Mouse (Mus musculus) lung, postnatal 0 days (tissue): ENCODE measurements around the gene Pitpnc1.

Experiments used
- CTCF ChIP-seq: IDR thresholded peaks from 2 replicates; pipeline ENCODE4 v1.5.1; 2016; ENCODE audit warnings: antibody characterized with exemption, mild to moderate bottlenecking
- EP300 ChIP-seq: IDR thresholded peaks from 2 replicates; pipeline ENCODE4 v1.6.1; 2016; ENCODE audit warnings: antibody characterized with exemption, mild to moderate bottlenecking, control low read depth

DNA sequence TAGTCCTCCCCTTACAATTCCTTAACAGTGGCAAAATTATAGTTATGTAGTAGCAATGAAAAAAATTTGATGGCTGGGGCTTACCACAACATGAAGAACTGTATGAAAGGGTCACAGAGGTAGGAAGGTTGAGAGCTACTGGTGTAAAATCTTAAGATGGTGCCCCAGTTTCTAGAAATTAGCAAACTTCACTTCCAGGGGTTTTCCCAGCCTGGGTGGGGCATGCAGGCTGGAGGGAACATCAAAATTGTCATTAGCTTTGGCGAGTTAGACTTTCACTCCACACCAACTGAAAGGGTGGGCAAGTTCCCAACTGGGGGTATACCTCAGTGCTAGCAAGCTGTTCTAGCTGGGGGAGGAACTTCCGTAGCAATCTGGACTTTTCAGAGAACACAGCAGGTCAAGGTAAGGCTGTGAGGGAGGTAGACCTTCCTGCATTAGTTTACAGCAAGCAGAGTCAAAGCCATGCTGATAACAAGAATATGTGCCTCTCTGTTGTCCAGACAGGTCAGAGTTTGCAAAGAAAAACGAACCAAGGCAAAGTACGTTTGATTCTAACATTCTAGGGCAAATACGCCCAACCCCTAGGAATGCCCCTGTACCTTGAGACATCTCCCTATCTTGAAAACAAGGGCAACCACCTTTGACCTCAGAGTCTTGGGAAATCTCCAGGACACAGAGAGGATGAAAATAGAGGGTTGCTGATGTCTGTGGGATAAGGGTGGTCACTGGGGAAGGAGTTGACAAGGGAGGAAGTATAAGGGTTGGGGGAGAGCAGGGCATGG, 48.3 kb upstream of the Pitpnc1 start:
- no peak for TF ChIP-seq CTCF
- no peak for TF ChIP-seq EP300
